Mouse (Mus musculus): ENCODE data around the gene Irf2bpl. TPM values are rescaled to one million over a fixed set of nuclear protein-coding genes. Genes with fewer than 3 reads are reported as not detected.

Gene Irf2bpl
- total RNA-seq (2021), result 10 to 100 TPM; 78.0 to 81.7 TPM
- long read RNA-seq, experiment 1, full-length matches to known transcripts, result 32 of 32 reads
- long read RNA-seq, experiment 1, partial matches to known transcripts, result 0 of 32 reads
- long read RNA-seq, experiment 1, other reads (novel, unspliced or antisense), result 0 of 32 reads
- long read RNA-seq, experiment 2, full-length matches to known transcripts, result 153 of 154 reads
- long read RNA-seq, experiment 2, partial matches to known transcripts, result 0 of 154 reads
- long read RNA-seq, experiment 2, other reads (novel, unspliced or antisense), result 1 of 154 reads

- peak; percentile 99 to 100 for DNase-seq (ENCODE audit: low spot score in 2 of 2)
Observed at GRCm38 (mm10) chr12:86884197-86885058, at the start of gene Irf2bpl. Gene Irf2bpl, minus strand, starts transcription at chr12:86884798.

DNA sequence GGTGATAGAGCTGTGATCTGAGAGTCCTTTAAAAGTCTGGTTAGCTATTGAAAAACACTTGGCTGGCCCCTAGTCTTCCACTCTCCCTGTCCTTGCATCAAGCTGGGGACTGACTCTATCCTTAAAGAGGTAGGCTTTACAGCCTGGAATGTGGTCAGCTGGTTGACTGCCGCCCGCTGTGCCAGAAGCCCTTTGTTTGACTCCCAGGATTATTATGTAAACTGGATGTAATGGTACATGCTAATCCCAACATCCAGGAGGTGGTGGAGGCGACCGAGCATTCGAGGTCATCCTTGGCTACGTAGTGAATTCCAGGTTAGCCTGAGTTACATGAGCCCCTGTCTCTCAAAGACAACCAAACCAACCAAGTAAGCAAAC is 48.0 kb upstream of the Irf2bpl start:
- no peak for DNase-seq (ENCODE audit: low spot score in 2 of 2)

DNA sequence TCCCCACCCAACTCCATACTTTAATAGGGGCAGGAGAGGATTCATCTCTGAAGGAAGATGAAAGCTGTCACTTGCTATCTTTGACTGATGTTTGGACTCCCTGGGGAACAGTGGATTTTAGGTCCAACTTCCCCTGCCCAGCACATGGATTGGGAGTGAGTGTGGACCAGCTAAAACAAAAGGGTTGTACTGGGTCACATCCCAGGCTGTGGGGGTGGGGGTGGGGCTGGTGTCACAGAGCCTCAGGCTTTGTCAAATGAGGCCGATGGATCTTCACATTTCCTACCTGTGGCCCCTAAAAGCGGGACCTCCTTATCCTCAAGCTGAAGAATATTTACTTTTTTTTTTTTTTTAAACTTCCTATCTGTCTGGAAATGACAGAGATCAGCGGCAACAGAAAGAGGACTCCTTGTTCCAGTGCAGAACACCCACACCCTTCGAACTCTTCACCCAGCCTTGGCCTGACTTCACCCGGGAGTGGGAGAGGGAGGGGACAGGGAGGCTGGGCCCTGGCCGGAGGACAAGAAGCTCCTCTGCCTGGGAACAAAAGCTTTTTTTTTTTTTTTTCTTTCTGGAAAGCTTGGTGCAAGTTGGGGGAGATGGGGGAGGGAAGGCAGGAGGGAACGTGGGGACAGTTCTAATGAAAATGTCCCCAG is 47.4 kb upstream of the Irf2bpl start:
- DNase-seq (ENCODE audit: low spot score in 2 of 2), result peak in 1 of 2 experiments; percentile 53

- DNase-seq (ENCODE audit: low spot score in 2 of 2), result no peak
Observed at GRCm38 (mm10) chr12:86930934-86931729, 46.5 kb upstream of the Irf2bpl start.

DNA sequence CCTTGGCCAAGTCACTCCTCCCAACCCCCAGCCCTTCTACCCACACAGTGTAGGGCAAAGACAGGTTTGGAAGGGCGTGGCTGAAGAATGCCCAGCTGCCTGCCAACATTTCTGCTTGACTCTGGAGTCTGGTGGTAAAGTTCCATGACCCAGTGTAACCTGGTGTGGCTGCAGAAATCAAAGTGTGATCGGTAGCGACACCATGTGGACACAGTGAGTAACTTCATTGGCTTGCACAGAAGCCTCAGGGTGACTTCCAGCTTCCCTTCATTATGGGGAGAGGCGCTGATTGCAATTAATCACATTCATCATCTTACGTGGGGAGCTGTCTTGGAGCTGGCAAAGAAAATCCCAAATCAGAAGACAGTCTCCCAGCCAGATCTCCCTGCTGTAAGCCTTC is 39.2 kb upstream of the Irf2bpl start:
- DNase-seq (ENCODE audit: low spot score in 2 of 2), result peak; percentile 32 to 60

- no peak for DNase-seq (ENCODE audit: low spot score in 2 of 2)
Observed at GRCm38 (mm10) chr12:86918983-86919722, 34.6 kb upstream of the Irf2bpl start.

- DNase-seq (ENCODE audit: low spot score in 2 of 2), result no peak
Observed at GRCm38 (mm10) chr12:86918361-86918967, 33.9 kb upstream of the Irf2bpl start.

DNA sequence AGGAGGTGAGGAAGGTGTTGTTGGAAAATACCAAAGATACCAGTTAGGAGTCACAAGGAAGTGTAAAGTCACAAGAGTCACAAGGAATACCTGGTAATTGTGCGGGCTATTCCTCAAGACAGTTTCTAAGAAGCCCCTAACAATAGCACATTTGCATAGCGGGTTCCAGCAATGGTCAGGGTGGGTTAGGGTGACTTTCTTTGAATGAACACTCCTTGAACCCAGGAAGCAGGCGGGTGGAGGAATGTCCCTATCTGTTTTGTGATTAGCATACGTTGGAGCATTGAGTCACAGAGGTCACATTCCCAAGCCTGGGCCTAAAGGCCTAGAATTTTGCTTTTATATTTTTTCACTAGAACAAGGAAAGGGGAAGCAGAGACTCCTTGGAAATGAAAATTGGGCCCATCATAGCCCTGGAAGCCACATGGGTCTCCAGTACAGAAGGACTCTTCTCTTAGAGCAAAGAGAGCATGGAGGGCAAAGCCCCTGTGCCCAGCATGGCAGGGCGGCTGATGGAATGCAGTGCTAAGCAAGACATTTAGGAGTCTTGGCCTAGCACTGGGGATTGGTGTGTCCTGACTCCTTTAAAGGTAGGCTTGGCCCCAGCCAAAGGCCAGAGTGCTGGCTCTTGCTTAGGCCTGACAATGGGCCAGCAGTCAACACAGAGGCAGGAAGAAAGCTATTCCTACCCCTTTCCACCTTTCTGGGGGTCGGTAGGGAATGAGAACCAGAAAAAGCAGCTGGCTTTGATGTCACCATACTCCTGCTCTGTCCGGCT is 32.4 kb upstream of the Irf2bpl start:
- DNase-seq (ENCODE audit: low spot score in 2 of 2), result no peak

GRCm38 (mm10) chr12:86915617-86916016 is 31.0 kb upstream of the Irf2bpl start:
- DNase-seq (ENCODE audit: low spot score in 2 of 2), result no peak

DNA sequence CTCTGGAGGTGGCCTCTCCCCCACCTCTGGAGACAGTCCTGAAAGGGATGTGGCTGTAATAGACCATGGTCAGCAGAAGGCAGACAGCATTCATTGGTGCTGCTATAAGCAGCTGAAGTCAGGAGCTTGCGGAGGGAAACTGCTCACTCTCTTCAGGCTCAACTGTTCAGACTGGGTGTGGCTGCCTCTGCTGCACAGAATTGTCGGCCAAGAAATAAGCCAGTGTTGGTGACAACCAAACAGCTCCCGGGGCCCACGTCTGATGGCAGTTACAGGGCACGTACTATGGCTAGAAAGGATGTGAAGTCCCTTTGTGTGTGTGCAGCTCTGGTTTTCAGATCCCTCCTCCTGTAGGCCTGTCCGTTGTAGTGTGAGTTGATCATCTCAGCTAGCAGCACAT is 30.2 kb upstream of the Irf2bpl start:
- DNase-seq (ENCODE audit: low spot score in 2 of 2), result no peak

DNA sequence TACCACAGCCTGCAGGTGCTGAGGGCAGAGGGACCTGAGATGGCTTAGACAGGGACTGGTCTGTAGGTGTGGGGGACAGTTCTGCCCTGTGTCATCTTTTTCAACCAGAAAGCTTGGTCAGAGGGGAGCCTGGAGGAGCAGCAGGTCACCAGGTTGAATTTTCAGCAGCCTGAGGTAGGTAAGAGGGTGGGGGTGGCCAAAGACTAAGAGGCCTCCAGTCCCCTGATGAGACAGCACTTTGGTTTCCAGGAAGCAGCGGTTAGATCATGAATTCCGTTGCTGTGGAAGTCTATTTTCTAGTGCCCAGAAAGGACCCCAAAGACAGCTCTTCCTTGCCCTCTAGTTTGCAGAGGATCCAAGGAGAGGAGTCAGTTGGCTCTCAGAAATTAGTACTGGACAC is 29.8 kb upstream of the Irf2bpl start:
- DNase-seq (ENCODE audit: low spot score in 2 of 2), result no peak

DNA sequence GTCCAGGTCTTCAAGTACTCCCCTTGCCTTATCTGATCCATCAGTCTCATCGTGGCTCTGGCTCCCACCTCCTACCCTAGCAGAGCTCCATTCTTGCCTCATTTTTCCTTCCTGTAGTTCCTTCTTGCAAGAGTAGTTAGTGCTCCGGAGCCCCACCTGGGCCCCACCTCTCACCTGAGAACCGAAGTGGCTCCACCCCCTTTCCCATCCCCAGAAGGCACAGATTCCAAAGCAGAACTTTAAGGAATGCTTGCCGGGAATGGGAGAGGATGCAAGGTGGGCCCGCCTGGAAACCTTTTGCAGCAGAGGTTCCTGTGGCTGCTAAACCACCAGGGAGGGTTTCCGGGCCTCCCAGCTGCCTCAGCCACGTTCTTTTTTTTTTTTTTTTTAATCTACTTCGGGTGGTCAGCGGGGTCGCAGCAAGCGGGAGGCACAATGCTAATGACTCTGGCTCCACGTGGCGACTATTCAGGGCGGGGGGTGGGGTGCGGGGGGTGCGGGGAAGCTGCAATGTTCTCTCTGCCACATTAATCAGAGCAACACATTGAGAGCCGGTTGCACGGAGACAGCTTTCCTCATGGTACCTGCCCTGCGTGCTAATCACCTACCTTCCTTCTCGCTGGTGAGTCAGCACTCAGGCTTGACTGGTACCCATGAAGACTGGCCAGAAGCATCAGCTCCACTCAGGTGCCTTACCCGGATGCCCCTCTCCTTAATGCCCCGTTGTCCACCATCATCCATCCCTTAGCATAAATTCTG is 27.9 kb upstream of the Irf2bpl start:
- DNase-seq (ENCODE audit: low spot score in 2 of 2), result no peak

- no peak for DNase-seq (ENCODE audit: low spot score in 2 of 2)
Observed at GRCm38 (mm10) chr12:86911482-86911931, 26.9 kb upstream of the Irf2bpl start.

- DNase-seq (ENCODE audit: low spot score in 2 of 2), result peak; percentile 69 to 80
Observed at GRCm38 (mm10) chr12:86906395-86906794, 21.8 kb upstream of the Irf2bpl start.

DNA sequence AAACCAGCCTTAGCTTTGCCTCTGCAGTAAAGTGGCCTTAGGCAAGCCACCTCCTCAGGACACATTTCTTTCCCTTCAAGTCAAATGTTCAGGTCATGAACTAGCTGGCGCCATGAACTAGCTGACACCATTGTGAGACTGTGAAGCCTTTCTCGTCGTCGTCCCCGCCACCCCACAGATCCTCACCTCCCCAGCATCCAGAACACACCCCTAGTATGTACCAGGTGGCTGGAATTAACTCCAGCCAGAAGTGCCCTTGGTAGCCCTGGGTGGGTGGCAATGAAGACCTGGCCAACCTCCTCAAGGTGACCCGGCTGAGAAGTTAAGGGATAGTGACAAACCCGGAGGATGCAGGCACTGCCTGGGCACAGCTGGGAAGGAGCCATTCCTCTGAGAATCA is 21.3 kb upstream of the Irf2bpl start:
- DNase-seq (ENCODE audit: low spot score in 2 of 2), result no peak

GRCm38 (mm10) chr12:86905203-86905602 is 20.6 kb upstream of the Irf2bpl start:
- DNase-seq (ENCODE audit: low spot score in 2 of 2), result peak in 1 of 2 experiments; percentile 36

DNA sequence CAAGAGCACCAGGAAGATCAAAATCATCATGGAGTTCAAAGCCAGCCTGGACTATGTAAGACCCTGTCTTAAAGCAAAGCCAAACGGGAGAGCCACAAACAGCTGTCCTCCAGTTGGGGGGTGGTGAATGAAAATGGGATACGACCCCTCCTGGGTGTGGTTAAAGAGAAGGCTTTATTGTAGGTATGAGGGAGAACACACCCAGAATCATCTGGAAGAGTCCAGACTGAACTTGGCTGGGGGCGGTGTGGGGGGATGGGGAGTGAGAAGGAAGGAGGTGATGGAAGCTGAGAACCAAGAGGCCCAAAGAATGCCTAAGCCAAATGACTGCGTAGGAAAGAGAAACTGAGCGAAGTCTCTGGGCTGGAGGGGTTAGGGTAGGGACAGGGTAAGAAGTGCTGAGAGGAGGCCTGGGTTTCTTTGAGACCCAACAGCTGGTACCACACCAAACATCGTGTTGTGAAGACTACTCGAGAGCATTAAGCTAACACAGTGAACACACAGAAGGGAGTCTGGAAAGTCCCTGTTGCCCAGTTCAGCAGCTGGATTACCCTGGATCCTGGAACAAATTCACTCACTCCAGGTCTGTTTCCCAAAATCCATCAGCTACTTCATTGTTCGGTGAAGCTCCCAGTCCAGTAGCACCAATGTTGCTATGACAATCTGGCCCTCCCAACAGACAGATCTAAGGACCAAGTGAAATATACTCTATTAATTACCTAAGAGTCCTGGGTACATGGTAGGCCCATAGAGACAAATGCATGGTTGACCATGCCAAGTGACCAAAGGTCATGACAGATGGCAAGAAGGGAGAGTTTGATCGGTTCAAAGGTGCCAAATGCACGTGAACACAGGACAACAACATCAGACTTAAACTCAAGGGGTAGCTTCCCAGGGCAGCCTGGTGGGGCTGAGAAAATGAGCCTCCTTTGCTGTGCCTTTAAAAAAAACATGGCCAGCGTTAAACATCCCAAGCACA is 19.5 kb upstream of the Irf2bpl start:
- DNase-seq (ENCODE audit: low spot score in 2 of 2), result no peak
